Mouse (Mus musculus): ENCODE data around the gene Gm10985.
A peak's percentile ranks its signal among the peaks of the same experiment; 100 is the strongest.

The Gm10985 gene

DNA sequence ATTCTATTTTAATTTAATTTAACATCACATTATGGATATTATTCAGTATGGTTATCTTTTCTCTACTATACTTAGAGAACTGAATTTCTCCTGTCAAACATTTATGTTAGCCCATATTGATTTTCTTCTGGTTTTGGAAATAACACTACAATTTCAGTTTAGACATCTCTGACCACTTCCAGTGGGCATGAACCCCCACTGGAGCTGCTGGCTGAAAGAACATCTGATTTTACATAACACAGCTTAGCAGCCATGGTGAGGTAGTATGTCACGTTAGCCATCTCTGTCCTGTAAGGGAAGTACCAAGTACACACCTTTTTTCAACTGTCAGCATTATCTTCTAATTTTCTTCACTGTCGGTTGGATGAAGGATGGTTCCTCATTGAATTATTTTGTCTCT is at the start of gene Gm10985:
Gm10985 (plus strand) TSS at position 301 of the 400 bp plus-strand sequence.
- no peak for DNase-seq (ENCODE audit: low spot score)

DNA sequence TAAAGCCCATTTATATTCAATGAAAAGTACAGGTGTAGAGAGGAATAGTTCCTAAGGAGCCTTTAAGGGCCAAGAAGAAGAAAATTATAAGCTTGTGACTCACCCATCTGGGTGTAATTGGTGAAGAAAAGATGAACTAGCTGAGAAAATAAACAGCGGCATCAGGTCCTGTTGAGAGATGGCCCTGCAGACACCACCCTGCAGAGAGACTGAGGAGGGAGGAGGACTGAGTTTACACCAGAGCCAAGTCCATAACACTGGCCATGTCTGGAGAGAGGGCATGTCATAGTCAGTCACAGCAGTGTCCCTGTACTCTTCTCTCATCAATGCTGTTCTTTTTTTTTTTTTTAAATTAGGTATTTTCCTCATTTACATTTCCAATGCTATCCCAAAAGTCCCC is 48.0 kb upstream of the Gm10985 start:
- no peak for DNase-seq (ENCODE audit: low spot score)

DNA sequence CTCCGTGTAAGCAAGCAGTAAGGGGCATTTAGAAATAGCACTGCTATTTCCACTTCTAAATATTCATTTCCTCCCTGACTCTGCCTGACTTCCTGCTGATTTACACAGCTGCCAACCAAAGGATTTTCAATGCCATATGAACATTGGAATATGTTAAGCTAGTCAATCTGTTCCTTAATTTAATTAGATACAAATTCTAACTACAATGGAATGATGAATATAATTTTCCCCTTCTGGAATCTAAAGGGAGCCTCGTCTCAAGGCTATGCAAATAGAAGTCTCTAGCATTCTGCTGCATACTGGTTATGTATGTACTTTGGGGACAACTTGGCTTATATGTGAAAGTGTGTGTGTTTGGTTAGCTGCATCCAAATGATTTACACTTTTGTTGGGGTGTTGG is 45.2 kb upstream of the Gm10985 start:
- DNase-seq (ENCODE audit: low spot score) = no peak

DNA sequence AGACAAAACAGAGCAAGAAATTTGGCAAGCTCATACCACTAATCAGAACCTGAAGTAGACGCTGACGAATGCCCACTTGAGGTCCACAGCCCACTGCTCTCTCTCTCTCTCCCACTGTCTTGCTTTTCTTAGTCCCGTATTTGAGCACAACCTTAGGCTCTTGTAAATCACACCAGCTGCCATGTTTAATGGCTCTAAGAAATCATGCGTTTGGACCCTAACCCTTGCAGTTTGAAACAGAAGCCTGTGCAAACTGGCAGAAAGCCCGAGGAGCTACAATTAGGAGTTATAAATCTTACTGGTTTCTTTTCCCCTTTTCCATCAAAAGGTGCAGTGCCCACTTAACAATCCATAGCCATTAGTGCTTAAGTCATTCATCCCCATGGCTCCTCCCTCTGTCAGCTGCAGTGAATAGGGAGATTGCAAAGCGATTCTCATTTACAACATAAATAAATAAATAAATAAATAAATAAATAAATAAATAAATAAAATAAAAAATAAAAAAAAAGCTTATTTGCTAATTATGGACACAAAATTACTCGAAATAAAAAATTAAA is 31.4 kb upstream of the Gm10985 start:
- peak; percentile 45 for DNase-seq (ENCODE audit: low spot score)

DNA sequence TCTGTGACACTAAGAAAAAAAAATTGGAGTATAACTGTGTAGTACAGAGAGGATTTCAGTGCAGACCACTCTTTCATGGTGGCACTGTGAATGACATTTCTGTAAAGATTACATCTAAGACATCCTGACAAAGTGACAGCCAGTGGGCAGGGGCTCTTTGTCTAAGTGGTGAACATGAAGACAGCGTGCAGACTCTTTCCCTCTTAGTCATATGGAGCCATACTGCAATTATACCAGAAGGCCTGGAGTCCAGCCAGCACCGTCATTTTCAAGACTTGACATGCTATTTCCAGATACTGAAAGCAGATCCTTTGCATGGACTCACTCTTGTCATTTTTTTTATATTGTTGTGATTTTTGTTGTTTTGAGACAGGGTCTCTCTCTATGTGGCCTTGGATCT is 10.6 kb upstream of the Gm10985 start:
- DNase-seq (ENCODE audit: low spot score) = no peak

DNA sequence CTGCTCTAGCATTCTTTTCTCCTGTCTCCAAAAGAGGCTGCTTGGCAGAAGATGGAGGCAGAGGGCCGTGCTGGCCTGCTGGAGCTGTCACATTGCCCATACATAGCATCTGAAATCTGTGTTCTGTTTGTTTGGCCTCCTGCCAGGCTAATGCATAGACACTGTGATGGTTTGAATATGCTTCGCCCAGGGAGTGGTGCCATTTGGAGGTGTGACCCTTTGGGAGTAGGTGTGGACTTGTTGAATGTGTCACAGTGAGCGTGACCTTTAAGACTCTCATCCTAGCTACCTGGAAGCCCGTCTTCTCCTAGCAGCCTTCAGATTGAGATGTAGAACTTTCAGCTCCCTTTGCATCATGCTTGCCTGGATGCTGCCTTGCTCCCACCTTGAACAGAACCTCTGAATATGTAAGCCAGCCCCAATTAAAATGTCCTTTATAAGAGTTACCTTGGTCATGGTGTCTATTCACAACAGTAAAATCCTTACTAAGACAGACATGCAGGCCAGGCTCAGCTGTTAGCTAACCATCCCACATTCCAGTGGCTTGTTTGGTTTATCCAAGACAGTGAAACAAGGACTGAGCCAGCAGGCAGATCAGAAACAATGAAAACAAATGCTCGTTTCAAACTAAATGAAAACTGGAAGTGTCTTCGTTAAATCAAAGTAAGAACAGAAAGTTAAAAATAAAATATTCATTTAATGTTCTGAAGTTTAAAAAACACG is 1.5 kb downstream of the Gm10985 start:
- DNase-seq (ENCODE audit: low spot score) = no peak

DNA sequence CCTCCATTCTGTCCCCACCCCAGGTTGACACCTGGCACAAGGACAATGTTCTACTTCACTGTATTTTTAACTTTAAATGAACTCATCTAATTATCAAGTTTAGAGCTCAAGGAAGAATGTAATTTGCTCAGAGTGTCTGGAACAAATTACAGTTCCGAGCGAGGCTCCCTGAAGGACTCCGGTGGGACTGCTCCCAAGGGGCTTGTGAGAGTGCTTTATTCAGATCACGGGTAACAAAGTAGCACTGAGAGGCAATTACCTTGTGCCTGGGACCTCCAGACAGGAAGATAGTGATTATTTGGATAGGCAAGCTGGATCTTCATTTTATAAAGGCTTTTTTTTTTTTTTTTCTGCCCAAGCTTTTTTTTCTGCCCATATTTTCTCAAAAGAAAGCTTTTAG is 2.8 kb downstream of the Gm10985 start:
- no peak for DNase-seq (ENCODE audit: low spot score)

DNA sequence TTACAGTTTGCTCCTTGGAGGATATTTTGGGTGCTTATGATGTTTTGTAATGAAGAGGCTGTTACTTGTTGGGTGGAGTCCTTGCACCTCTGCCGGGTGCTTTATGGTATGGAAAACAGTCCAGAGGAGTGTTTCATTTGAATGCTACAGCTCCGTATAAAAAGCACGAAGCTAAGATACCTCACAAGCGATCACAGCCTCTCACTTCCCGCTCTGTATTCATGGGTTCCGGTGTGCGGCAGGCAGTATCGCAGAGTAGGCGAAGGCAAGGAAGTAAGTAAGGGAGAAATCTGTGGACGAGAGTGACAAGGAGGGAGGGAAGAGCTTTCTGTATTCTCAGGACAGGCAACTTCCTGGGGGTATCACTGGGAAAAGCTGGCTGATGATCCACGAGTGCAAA is 3.4 kb downstream of the Gm10985 start:
- DNase-seq (ENCODE audit: low spot score) = no peak

DNA sequence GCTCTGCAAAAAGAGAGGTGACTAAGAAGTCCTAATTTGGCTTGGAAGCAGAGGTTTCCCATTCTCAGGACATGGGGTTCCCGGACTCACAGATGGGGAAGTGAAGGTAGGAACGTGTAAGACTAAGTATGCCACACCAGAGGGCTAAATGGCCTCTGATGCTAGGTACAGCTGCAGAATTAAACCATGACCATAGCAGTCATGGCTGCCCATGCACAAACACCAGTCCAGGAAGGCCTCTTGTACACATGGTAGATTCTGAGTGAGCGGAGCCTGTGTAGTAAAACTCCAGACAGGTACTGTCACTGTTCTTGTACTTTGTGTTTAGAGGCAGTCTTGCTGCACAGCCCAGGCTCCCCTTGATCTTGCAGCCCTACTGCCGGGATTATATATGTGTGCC is 9.4 kb downstream of the Gm10985 start:
- DNase-seq (ENCODE audit: low spot score) = no peak

DNA sequence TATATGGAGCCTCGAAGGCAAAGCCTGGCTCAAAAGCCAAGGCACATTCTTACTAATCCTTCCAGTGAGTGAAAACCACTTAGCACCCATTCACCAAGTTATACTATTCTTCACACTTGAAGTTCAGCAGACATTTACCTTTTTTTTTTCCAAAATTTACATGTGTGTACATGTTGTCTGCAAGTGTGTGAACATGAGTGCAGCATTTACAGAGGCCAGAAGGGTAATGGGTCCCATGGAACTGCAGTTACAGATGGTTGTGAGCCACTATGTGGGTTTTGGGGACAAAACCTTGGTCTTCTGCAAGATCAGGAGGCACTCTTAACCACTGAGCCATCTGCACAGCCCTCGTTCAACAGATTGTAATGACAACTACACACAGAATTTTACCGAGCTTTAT is 9.9 kb downstream of the Gm10985 start:
- no peak for DNase-seq (ENCODE audit: low spot score)

DNA sequence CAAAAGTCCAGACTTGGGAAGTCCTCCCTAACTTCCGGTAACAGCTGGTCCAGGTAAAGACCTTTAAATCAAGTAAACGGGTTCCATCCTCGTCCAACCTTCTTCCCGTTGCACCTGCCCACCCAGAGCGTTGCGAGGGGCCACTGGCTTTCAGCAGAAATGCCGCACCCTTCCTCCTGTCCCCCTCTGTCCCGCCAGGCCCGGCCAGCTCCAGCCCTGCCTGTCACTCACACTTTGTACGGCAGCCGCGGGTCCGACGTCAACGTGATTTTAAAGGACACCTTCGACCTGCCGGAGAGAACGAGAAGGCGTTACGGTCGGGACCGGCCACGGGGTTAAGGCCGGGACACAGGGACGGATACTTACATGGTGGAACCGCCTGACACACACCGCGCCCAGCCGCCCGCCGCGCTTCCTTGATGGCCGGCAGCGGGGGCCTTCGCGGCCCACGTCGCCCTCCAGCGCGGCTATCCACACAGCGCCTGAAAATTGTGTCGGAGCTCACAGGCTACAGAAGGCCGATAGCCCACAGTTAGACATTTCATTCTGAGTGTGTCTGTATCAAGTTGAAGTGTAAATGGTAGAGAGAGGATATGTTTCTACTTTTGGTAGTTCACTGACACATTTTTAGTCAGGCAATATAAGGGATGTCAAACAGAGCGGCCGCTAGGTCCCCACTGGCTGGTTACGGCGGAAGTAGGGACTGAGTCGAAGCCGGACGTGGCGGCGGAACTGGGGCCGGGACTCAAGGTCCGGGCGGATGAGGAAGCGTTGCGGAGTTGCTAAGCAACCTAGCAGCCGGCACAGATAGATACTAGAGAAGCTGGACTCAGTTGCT is 18.7 kb downstream of the Gm10985 start, which contains the start of gene Ufm1:
Ufm1 (minus strand) TSS at position 448 of the 838 bp plus-strand sequence.
- peak; percentile 98 for DNase-seq (ENCODE audit: low spot score)

DNA sequence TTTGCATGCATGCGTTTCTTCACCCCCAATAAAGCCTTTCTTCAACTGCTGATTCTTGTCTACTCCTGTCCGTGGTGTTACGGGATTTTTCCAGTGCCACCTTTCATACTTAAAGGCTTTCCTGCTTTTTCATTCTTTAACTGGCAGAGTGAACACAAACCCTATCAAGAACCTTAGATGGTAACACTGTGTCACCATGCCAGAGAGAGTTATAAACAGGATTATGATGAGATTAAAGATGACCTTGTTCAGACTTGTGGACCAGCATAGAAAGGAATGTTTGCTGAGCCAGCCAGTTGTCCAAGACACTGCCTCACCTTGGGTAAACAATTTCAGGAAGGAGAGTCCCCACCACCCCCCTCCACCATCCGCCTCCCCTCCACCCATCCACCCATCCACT is 23.3 kb downstream of the Gm10985 start:
- no peak for DNase-seq (ENCODE audit: low spot score)

DNA sequence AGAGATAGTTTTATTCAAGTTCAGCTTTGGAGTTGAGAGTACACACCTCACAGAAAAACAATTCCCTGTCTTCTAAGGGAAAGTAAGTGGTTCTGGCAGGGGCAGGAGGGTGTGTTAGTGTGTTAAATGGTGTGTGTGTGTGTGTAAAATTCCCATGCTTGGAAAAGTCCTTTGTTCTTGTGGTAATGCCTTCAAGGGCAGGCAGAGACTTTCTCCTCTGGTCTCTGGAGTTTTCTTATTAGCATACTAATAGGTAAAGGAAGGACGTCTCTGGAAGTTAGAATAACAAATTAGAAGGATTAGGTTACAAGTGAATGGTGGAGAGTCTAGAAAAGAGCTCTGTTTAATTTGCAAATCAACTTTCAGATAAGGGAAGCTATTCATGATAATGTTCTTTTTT is 24.4 kb downstream of the Gm10985 start:
- peak; percentile 9 for DNase-seq (ENCODE audit: low spot score)

DNA sequence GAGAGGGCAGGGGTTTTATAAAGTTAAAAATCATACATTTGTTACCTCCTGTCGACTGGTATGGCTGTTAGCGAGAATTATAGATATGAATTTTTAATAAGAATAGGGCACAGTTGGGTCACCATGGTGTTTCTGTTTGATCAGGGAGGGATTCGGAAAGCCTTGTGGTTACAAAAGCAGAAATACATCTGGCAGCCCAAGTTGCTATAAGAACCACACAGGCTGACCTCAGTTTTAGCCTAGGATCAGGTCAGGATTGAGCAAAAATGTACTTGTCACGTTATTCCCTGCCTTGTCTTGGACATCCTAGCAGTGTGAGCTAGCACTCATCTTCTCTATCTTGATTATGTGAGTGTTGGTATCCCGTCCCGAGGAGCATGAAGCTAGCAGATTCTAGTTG is 25.6 kb downstream of the Gm10985 start:
- DNase-seq (ENCODE audit: low spot score) = no peak

DNA sequence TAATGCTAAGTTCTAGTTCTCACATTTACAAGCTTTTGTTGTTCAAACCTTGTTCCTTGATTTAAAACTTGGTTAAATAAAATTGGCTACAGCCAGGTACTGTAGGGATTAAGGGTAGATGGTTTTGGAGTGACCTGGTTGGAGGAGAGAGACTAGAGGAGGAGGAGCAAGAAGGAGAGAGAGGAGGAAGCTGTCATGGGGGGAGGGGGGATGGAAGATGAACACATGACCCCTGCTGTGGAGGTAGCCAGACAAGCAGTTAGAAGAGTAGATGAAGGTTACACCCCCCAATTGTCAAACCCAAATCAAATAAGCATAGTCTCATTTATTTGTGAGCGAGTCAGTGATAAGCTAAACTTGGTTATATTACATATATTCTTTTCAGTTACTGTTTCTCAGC is 26.7 kb downstream of the Gm10985 start:
- no peak for DNase-seq (ENCODE audit: low spot score)

DNA sequence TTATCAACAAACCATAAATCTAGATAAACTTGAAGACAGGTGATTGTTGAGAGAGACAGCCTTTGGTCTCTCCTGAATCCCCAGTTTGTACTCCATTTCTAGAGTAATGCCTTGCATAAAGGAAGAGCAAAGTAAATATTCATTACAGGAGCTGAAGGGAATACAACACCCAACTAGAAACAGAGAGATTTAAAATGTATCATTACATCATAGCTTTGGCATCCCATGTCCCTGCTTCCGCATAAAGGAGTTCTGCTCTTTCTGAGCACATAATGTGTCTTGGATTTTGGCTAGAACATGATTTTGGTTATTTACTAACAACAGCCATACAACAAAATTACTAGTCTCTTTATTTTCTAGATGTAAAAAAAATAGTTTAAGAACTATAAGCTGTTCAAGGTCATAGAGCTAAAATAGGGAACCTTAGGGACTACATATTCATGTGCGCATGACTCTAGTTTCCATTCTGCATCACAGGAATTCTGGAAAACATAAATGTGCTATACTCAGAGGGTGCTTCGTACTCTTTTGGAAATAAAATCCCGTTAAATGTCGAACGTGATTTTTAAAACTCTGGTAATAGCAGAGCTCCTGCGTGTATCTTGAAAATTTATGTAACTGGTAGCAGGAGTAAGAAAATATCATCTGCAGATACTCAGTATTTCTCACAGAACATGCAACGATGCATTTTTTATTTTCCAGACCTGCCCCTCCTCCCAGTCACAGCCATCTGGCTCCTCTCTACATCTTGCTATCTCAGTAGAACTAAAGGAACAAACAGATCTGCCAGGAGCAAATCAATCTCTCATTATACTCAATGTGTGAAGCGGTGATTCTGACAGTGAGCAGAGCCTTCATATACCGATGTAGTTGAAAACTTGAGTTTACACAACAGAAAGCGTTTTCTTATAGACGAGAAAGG is 46.0 kb downstream of the Gm10985 start:
- no peak for DNase-seq (ENCODE audit: low spot score)

Measured in embryo, embryonic 10.5 days (tissue).